Mouse (Mus musculus): ENCODE results near the gene Tmem229b. TPM values are rescaled to one million over a fixed set of nuclear protein-coding genes. Genes with fewer than 3 reads are reported as not detected.

The Tmem229b gene
- total RNA-seq, 2 experiments from 2014 or later: 7.0 to 10.4 TPM

DNA sequence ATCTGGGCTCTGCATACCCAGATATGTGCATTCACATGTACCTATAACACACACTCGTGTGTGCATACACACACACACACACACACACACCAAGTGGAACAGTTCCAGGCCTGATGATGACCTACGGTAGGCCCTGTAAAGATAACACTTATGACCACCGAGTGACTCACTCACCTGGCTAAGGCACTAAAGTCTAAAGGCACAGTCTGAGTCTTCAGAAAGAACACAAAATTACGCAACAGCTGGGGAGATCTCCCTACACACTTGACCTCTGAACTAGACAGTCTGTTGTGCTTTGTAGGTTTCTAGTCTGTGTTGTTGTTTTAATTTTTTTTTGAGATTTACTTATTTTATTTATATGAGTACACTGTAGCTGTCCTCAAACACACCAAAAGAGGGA, 93.0 kb downstream of the Tmem229b start:
- no peak for DNase-seq
- intact Hi-C loops (cut with DNase I): no loop called here

Other genes starting within 250 kb of the Tmem229b start
- 10 to 100 TPM; 55.0 to 58.7 TPM for gene Atp6v1d, start 146.0 kb downstream of the Tmem229b start, total RNA-seq (2021)
- gene Eif2s1, start 145.8 kb downstream of the Tmem229b start, total RNA-seq (2021): 10 to 100 TPM; 33.8 to 38.3 TPM
- gene Plek2, start 100.7 kb downstream of the Tmem229b start, total RNA-seq (2021): under 1 TPM in 1 of 2 experiments, not detected in 1; 0.22 TPM
- gene Plekhh1, start 21.5 kb upstream of the Tmem229b start, total RNA-seq (2021): 1 to 10 TPM; 1.1 to 1.3 TPM
- gene Pigh, start 82.0 kb upstream of the Tmem229b start, total RNA-seq (2021): 1 to 10 TPM; 1.5 to 2.0 TPM
- gene Arg2, start 123.2 kb upstream of the Tmem229b start, total RNA-seq (2021): not detected
- 10 to 100 TPM; 63.1 to 68.7 TPM for gene Vti1b, start 165.0 kb upstream of the Tmem229b start, total RNA-seq (2021)
- 1 to 10 TPM; 1.8 to 2.1 TPM for gene Rdh11, start 184.7 kb upstream of the Tmem229b start, total RNA-seq (2021)
- under 1 TPM; 0.20 to 0.49 TPM for gene Rdh12, start 201.3 kb upstream of the Tmem229b start, total RNA-seq (2021)